Mouse (Mus musculus): ENCODE measurements around the gene Oxld1. TPM values are rescaled to one million over a fixed set of nuclear protein-coding genes. Genes with fewer than 3 reads are reported as not detected.

Oxld1 gene
- polyA plus RNA-seq (2015; fragmentation: Nextera tagmentation; extraction: Ambion mirVana), result 10.9 and 11.7 TPM in 2 replicates

- no peaks in the 10 kb centered on the region for H3K9me3 ChIP-seq (replicated peaks; ENCODE audit: control insufficient read depth, low read length, poor library complexity, severe bottlenecking)
- H3K9ac ChIP-seq (ENCODE audit: low read depth, low read length), result peak within 1 kb of the TSS; percentile 99
- peak within 1 kb of the TSS; percentile 91 for H3K4me3 ChIP-seq (ENCODE audit: low read depth, low read length)
- H3K36me3 ChIP-seq (ENCODE audit: control insufficient read depth, insufficient read depth, low read length), result peaks cover 14% of the 10 kb centered on the region
- peak; percentile 92 for ATAC-seq
- peaks cover 20% of the 10 kb centered on the region for H3K4me1 ChIP-seq (ENCODE audit: control insufficient read depth, insufficient read depth, low read length)
- WGBS, result 5% methylated on average over 62 of the region's 62 CpGs
- peak within 1 kb of the TSS; percentile 94 for H3K4me2 ChIP-seq (ENCODE audit: low read length)
- H3K27me3 ChIP-seq (ENCODE audit: control insufficient read depth, insufficient read depth, low read depth, low read length), result no peaks in the 10 kb centered on the region
- peak within 1 kb of the TSS; percentile 88 for H3K27ac ChIP-seq (ENCODE audit: low read length)
These were observed at the start of gene Oxld1, which contains the start of gene Ccdc137 for GRCm38 (mm10) chr11:120457772-120458751. Gene Oxld1, minus strand, starts transcription at chr11:120458068. Gene Ccdc137, plus strand, starts transcription at chr11:120458115.

GRCm38 (mm10) chr11:120506899-120507298 is 49.0 kb upstream of the Oxld1 start:
- Histone ChIP-seq H3K4me2 (ENCODE audit: low read length) (no peak overlapping the region), H3K9ac (ENCODE audit: low read depth, low read length) (no peak overlapping the region), H3K4me3 (ENCODE audit: low read depth, low read length) (no peak overlapping the region), H3K36me3 (ENCODE audit: control insufficient read depth, insufficient read depth, low read length) (no peaks in the 10 kb centered on the region), H3K27me3 (ENCODE audit: control insufficient read depth, insufficient read depth, low read depth, low read length) (no peaks in the 10 kb centered on the region), H3K27ac (ENCODE audit: low read length) (no peak overlapping the region), H3K9me3 (replicated peaks; ENCODE audit: control insufficient read depth, low read length, poor library complexity, severe bottlenecking) (no peaks in the 10 kb centered on the region), H3K4me1 (ENCODE audit: control insufficient read depth, insufficient read depth, low read length) (peaks cover 2% of the 10 kb centered on the region; the same call in 1 of the 2 replicates)
- WGBS, result 65% methylated on average over 4 of the region's 4 CpGs
- ATAC-seq, result no peak

- H3K36me3 ChIP-seq (ENCODE audit: control insufficient read depth, insufficient read depth, low read length), result no peaks in the 10 kb centered on the region
- WGBS, result 94% methylated on average over 3 of the region's 3 CpGs
- no peak overlapping the region for H3K4me2 ChIP-seq (ENCODE audit: low read length)
- no peak overlapping the region for H3K27ac ChIP-seq (ENCODE audit: low read length)
- no peak overlapping the region for H3K4me3 ChIP-seq (ENCODE audit: low read depth, low read length)
- no peak overlapping the region for H3K9ac ChIP-seq (ENCODE audit: low read depth, low read length)
- ATAC-seq, result no peak
- peaks cover 2% of the 10 kb centered on the region; the same call in 1 of the 2 replicates for H3K4me1 ChIP-seq (ENCODE audit: control insufficient read depth, insufficient read depth, low read length)
- H3K9me3 ChIP-seq (replicated peaks; ENCODE audit: control insufficient read depth, low read length, poor library complexity, severe bottlenecking), result no peaks in the 10 kb centered on the region
- no peaks in the 10 kb centered on the region for H3K27me3 ChIP-seq (ENCODE audit: control insufficient read depth, insufficient read depth, low read depth, low read length)
These were observed 47.8 kb upstream of the Oxld1 start for GRCm38 (mm10) chr11:120505661-120506060.

- no peak for ATAC-seq
- Histone ChIP-seq H3K9ac (ENCODE audit: low read depth, low read length) (no peak overlapping the region), H3K4me1 (ENCODE audit: control insufficient read depth, insufficient read depth, low read length) (no peaks in the 10 kb centered on the region), H3K4me3 (ENCODE audit: low read depth, low read length) (no peak overlapping the region), H3K27me3 (ENCODE audit: control insufficient read depth, insufficient read depth, low read depth, low read length) (no peaks in the 10 kb centered on the region), H3K4me2 (ENCODE audit: low read length) (no peak overlapping the region), H3K36me3 (ENCODE audit: control insufficient read depth, insufficient read depth, low read length) (peaks cover 5% of the 10 kb centered on the region; the same call in 1 of the 2 replicates), H3K27ac (ENCODE audit: low read length) (no peak overlapping the region), H3K9me3 (replicated peaks; ENCODE audit: control insufficient read depth, low read length, poor library complexity, severe bottlenecking) (no peaks in the 10 kb centered on the region)
- WGBS, result 88% methylated on average over 4 of the region's 4 CpGs
These were observed 43.8 kb upstream of the Oxld1 start for GRCm38 (mm10) chr11:120501701-120502100.

DNA sequence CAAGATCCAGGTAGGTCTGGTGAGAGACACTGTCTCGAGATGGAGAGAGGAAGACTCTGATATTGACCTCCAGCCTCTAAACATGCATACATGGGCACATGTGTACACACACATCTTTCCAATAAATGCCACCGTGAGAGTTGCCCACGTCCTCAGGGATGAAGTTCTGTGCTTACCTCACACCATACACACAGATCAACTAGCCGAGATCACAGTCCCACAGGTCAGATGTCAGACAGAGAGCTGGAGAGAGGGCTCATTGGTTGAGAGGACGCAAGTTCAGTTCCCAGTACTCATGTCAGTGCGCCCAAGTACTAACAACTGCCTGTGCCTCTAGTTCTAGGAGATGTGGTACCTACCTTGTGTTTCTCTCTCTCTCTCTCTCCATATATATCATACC is 43.1 kb upstream of the Oxld1 start:
- no peak overlapping the region for H3K4me2 ChIP-seq (ENCODE audit: low read length)
- 67% methylated on average over 6 of the region's 6 CpGs for WGBS
- no peak for ATAC-seq

GRCm38 (mm10) chr11:120500357-120500756 is 42.5 kb upstream of the Oxld1 start:
- H3K4me3 ChIP-seq (ENCODE audit: low read depth, low read length), result no peak overlapping the region; the same call in 1 of the 2 replicates
- WGBS, result 32% methylated on average over 3 of the region's 3 CpGs
- no peak for ATAC-seq

More for the DNA sequence above, 43.1 kb upstream of the Oxld1 start:
- Histone ChIP-seq H3K36me3 (ENCODE audit: control insufficient read depth, insufficient read depth, low read length) (peaks cover 10% of the 10 kb centered on the region; the same call in 1 of the 2 replicates), H3K4me3 (ENCODE audit: low read depth, low read length) (no peak overlapping the region), H3K4me1 (ENCODE audit: control insufficient read depth, insufficient read depth, low read length) (no peaks in the 10 kb centered on the region), H3K27me3 (ENCODE audit: control insufficient read depth, insufficient read depth, low read depth, low read length) (no peaks in the 10 kb centered on the region), H3K9me3 (replicated peaks; ENCODE audit: control insufficient read depth, low read length, poor library complexity, severe bottlenecking) (no peaks in the 10 kb centered on the region), H3K9ac (ENCODE audit: low read depth, low read length) (no peak overlapping the region), H3K27ac (ENCODE audit: low read length) (no peak overlapping the region)

GRCm38 (mm10) chr11:120499894-120500293 is 42.0 kb upstream of the Oxld1 start:
- ATAC-seq, result no peak
- H3K4me2 ChIP-seq (ENCODE audit: low read length), result no peak overlapping the region

More at GRCm38 (mm10) chr11:120500357-120500756, 42.5 kb upstream of the Oxld1 start:
- no peaks in the 10 kb centered on the region for H3K27me3 ChIP-seq (ENCODE audit: control insufficient read depth, insufficient read depth, low read depth, low read length)
- H3K4me2 ChIP-seq (ENCODE audit: low read length), result no peak overlapping the region
- no peaks in the 10 kb centered on the region for H3K9me3 ChIP-seq (replicated peaks; ENCODE audit: control insufficient read depth, low read length, poor library complexity, severe bottlenecking)
- H3K36me3 ChIP-seq (ENCODE audit: control insufficient read depth, insufficient read depth, low read length), result peaks cover 15% of the 10 kb centered on the region
- no peaks in the 10 kb centered on the region for H3K4me1 ChIP-seq (ENCODE audit: control insufficient read depth, insufficient read depth, low read length)
- no peak overlapping the region for H3K9ac ChIP-seq (ENCODE audit: low read depth, low read length)
- H3K27ac ChIP-seq (ENCODE audit: low read length), result no peak overlapping the region

DNA sequence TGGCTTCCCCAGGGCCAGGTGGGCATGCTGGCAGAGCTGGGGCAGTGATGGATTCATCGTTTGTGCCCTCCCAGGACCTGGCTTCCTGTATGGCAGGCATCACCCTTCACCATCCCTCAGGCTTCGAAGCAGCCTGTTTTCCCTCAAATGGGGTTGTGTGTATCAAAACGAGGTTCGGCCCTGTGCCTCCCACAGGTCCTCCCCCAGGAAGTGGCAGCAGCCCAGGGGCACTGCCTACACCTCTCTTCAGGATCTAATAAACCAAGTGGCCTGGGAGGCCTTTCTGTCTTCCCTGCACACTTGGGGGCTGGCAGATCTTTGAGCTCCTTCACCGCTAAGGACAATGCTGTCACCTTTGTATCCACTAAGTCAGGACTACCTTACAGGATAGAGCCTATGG is 41.0 kb upstream of the Oxld1 start:
- Histone ChIP-seq H3K4me1 (ENCODE audit: control insufficient read depth, insufficient read depth, low read length) (peaks cover under 1% of the 10 kb centered on the region; the same call in 1 of the 2 replicates), H3K4me2 (ENCODE audit: low read length) (no peak overlapping the region), H3K9ac (ENCODE audit: low read depth, low read length) (no peak overlapping the region), H3K9me3 (replicated peaks; ENCODE audit: control insufficient read depth, low read length, poor library complexity, severe bottlenecking) (no peaks in the 10 kb centered on the region), H3K36me3 (ENCODE audit: control insufficient read depth, insufficient read depth, low read length) (peaks cover 20% of the 10 kb centered on the region), H3K27me3 (ENCODE audit: control insufficient read depth, insufficient read depth, low read depth, low read length) (no peaks in the 10 kb centered on the region), H3K4me3 (ENCODE audit: low read depth, low read length) (no peak overlapping the region), H3K27ac (ENCODE audit: low read length) (no peak overlapping the region)
- ATAC-seq, result no peak
- WGBS, result 93% methylated on average over 5 of the region's 5 CpGs

More at GRCm38 (mm10) chr11:120499894-120500293, 42.0 kb upstream of the Oxld1 start:
- Histone ChIP-seq H3K4me1 (ENCODE audit: control insufficient read depth, insufficient read depth, low read length) (no peaks in the 10 kb centered on the region), H3K27me3 (ENCODE audit: control insufficient read depth, insufficient read depth, low read depth, low read length) (no peaks in the 10 kb centered on the region), H3K36me3 (ENCODE audit: control insufficient read depth, insufficient read depth, low read length) (peaks cover 19% of the 10 kb centered on the region), H3K9me3 (replicated peaks; ENCODE audit: control insufficient read depth, low read length, poor library complexity, severe bottlenecking) (no peaks in the 10 kb centered on the region), H3K27ac (ENCODE audit: low read length) (no peak overlapping the region), H3K9ac (ENCODE audit: low read depth, low read length) (no peak overlapping the region), H3K4me3 (ENCODE audit: low read depth, low read length) (no peak overlapping the region)
- WGBS, result 86% methylated on average over 6 of the region's 6 CpGs

DNA sequence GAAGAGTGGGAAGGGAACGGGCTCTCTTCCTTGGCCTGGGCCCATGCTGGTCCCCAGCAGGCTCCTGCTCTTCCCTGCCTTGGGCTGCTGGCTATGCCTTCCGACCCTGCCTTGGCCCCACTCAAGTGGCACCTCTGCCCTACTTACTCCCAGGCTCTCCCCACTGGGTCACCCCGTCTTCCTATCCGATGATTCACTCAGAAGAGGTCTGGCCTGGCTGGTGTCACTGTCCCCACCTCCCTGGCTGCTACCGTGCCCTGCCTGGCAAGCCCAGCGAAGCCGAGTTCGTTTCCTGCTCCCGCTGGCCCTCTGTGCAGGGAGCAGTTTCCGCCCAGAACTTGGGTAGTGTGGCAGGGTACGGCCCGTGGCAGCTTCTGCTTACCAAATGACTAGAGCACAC is 40.4 kb upstream of the Oxld1 start:
- no peak overlapping the region for H3K4me2 ChIP-seq (ENCODE audit: low read length)
- WGBS, result 95% methylated on average over 12 of the region's 12 CpGs
- no peaks in the 10 kb centered on the region for H3K9me3 ChIP-seq (replicated peaks; ENCODE audit: control insufficient read depth, low read length, poor library complexity, severe bottlenecking)
- ATAC-seq, result no peak
- H3K27ac ChIP-seq (ENCODE audit: low read length), result no peak overlapping the region
- H3K9ac ChIP-seq (ENCODE audit: low read depth, low read length), result no peak overlapping the region
- H3K36me3 ChIP-seq (ENCODE audit: control insufficient read depth, insufficient read depth, low read length), result peaks cover 20% of the 10 kb centered on the region
- no peak overlapping the region for H3K4me3 ChIP-seq (ENCODE audit: low read depth, low read length)
- H3K4me1 ChIP-seq (ENCODE audit: control insufficient read depth, insufficient read depth, low read length), result peaks cover 7% of the 10 kb centered on the region
- no peaks in the 10 kb centered on the region for H3K27me3 ChIP-seq (ENCODE audit: control insufficient read depth, insufficient read depth, low read depth, low read length)

Measured in midbrain, embryonic 16.5 days (tissue).